Mouse (Mus musculus): ENCODE results near the gene Rpl38.

- no peak for TF ChIP-seq POLR2A (IDR thresholded peaks at IDR 0.05; ENCODE audit: insufficient read depth, low read depth, low read length)
- TF ChIP-seq CTCF (IDR thresholded peaks at IDR 0.05) = no peak
Observed at GRCm38 (mm10) chr11:114669651-114670168, 1.4 kb downstream of the Rpl38 start.
